Mouse (Mus musculus) bone marrow, adult 2 months (tissue): Measurements from ENCODE around the gene Olfr1121.

Experiments
- CTCF ChIP-seq: fragments of 200-500 bp; IDR thresholded peaks from 2 replicates; pipeline ENCODE4 v1.5.1; 2011; ENCODE audit warnings: low read length, control low read depth; ENCODE audit not compliant: control insufficient read depth, insufficient read depth
- POLR2A ChIP-seq: fragments of 200-500 bp; IDR thresholded peaks from 2 replicates; pipeline ENCODE4 v1.6.1; 2011; ENCODE audit warnings: low read depth, mild to moderate bottlenecking, control low read depth, low read length, borderline replicate concordance; ENCODE audit not compliant: control insufficient read depth

DNA sequence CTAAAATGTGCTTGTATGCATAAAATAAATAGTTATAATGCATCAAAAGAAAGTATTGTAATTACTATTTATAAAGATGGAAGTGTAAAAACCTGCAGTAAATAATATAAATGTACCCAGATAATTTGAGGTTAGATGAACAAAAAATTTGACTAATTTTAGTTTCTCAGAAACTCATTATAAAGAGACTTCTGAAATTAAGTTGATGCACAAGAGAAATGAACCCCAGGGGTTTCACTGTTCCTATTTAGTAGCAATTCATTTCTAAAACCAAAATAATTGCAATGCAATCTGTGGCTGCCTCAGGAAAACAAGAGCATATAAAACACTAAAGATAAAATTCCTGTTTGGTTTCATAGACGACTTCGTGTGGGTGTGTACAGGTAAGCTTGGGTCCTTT lies 15.9 kb downstream of the Olfr1121 start, which contains the start of gene Olfr1122:
- no peak for TF ChIP-seq CTCF
- TF ChIP-seq POLR2A = no peak
